Mouse (Mus musculus) heart, adult 2 months (tissue): ENCODE measurements at regions not wholly inside any gene's neighbourhood (a gene's known extent, or its start where the extent isn't known, plus 50 kb on each side); places are given as distances from the start of the nearest gene placed in this dataset.

ENCODE experiments used
- CTCF ChIP-seq: fragments of 200-600 bp; IDR thresholded peaks from 2 replicates; pipeline ENCODE4 v1.8.1; 2022; ENCODE audit warnings: antibody characterized with exemption, mild to moderate bottlenecking, moderate library complexity
- EP300 ChIP-seq: fragments of 200-500 bp; IDR thresholded peaks from 2 replicates; pipeline ENCODE4 v1.6.1; 2011; ENCODE audit warnings: low read depth, low read length, control low read depth; ENCODE audit not compliant: insufficient read depth

- TF ChIP-seq CTCF (no peak), EP300 (no peak)
Observed at GRCm38 (mm10) chr4:69628908-69629307, 674.7 kb upstream of the Brinp1 start.
